Mouse (Mus musculus): ENCODE results near the gene Agbl3.

- TF ChIP-seq POLR2A (IDR thresholded peaks at IDR 0.05; ENCODE audit: insufficient read depth, low read length) (no peak), EP300 (IDR thresholded peaks at IDR 0.05; ENCODE audit: insufficient read depth, low read depth, low read length) (no peak)
Observed at GRCm38 (mm10) chr6:34876835-34877156, 96.6 kb downstream of the Agbl3 start.

Data from ES-Bruce4 (cell line).